Mouse (Mus musculus) regulatory T cell (primary cell): ENCODE measurements at regions not wholly inside any gene's neighbourhood (a gene's known extent, or its start where the extent isn't known, plus 50 kb on each side); places are given as distances from the start of the nearest gene placed in this dataset.

Experiments
- in situ Hi-C: fragments of 300-600 bp; cut with MboI, MseI; formaldehyde crosslinking; loops from one replicate; pipeline ENCODE4 v1.15.1; 2025; ENCODE audit warnings: high pct_unique_total_duplicates

DNA sequence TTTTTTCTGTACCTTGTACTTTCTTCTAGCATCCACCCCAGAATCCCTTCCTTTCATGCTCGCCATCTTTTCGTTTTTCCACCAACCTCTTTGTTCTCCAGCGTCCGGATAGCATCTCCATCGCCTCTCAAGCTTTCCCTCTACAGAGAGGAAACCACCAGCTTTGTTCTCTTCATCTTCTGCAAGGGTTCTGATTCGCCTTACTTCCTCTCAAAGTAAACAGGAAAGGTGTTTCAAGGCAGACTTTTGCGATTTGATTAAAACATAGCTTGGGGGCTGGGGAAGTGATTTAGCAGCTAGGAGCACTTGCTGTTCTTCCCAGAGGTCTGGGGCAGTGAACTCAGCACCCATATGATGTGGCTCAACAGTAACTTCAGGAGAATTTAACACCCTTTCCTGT lies 71.4 kb downstream of the Emp1 start:
- in situ Hi-C loops = no loop called here

GRCm38 (mm10) chr6:135436315-135436714 lies 74.0 kb downstream of the Emp1 start:
- in situ Hi-C loops = no loop called here

- in situ Hi-C loops = no loop called here
These were observed 75.9 kb downstream of the Emp1 start for GRCm38 (mm10) chr6:135438271-135438670.

- in situ Hi-C loops = loop anchor here (5.0 kb wide), 1 partner anchor 386 kb away; no protein-coding TSS in a partner anchor
These were observed 79.0 kb downstream of the Emp1 start for GRCm38 (mm10) chr6:135441126-135441871.

- in situ Hi-C loops = loop anchor here (5.0 kb wide), 1 partner anchor 383 kb away; no protein-coding TSS in a partner anchor
These were observed 82.3 kb downstream of the Emp1 start for GRCm38 (mm10) chr6:135444661-135445060.

- in situ Hi-C loops = no loop called here
These were observed 82.7 kb downstream of the Emp1 start for GRCm38 (mm10) chr6:135445070-135445469.

- in situ Hi-C loops = no loop called here
These were observed 85.5 kb downstream of the Emp1 start for GRCm38 (mm10) chr6:135447801-135448200.

GRCm38 (mm10) chr6:135449228-135449627 lies 86.9 kb downstream of the Emp1 start:
- in situ Hi-C loops = no loop called here

DNA sequence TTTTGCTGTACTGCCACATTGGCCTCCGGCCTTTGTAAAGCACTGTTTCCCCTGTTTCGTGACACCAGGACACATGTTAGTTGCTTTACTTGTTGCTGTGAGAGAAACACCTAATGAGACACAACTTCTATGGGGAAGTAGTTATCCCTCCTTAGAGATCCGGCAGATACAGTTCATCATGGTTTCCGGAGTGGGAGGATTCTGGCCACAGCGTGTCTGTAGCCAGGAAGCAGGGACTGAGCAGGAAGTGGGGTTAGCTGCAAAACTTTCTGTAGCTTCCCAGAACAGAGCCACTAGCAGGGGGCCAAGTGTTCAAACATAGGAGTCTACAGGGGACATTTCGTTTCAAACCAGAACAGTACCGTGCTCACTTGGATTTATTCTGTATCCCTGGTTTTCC lies 88.2 kb downstream of the Emp1 start:
- in situ Hi-C loops = no loop called here

- in situ Hi-C loops = no loop called here
These were observed 88.9 kb downstream of the Emp1 start for GRCm38 (mm10) chr6:135451165-135451797.

GRCm38 (mm10) chr6:135453041-135453440 lies 90.7 kb downstream of the Emp1 start:
- in situ Hi-C loops = no loop called here

DNA sequence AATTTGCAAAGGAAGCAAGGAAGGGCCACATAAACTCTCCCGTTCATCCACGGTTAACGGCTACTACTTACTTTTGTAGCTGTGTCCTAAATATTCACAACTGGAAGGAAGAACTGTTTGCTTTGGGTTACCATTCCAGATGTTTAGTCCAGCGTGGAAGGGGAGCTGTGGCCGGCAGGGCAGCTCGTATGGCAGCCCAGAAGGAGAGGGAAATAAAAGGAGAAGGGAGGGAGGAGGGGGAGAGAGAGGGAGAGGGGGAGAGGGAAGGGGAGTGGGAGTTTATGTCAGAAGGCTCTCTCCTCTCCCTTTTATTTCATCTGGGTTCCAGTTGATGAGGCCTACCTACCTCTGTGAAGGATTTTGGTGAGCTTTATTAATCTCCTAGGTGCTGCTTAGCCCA lies 110.2 kb downstream of the Emp1 start:
- in situ Hi-C loops = no loop called here

DNA sequence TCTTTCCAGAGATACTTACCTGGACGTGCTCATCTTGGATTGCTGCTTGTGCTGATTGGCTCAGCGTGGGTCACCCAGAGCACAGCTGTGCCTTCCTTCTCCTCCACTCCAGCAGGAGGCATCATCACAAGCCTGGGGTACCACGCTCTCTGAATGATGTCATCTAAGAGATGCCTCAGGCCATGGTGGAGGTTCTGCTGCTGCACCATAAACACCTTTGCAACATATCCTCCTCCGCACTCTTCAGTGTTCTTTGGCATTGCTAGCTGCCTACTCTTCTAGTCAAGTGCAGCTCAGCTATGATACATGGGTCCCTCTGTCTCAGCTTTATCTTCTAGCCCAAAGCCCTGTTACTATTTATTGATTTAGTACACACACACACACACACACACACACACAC lies 110.8 kb downstream of the Emp1 start:
- in situ Hi-C loops = no loop called here

DNA sequence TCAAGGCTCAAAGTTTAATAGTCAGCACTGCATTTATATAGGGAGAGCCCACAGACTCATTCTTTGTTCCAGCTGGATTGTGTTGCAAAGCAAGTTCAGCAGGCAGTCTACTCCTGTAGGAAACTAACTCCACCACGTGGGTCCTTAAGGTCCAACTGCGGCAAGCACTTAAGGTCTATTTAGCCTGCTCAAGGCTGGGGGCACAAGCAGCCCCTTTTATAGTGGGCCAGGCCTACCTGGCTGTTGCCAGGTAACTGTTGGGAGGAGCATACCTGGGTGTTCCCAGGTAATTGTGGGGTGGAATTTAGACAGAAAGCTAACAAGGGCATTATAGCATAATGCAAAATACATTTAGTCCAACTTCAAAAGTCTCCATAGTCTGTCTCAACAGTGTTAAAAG lies 126.5 kb downstream of the Emp1 start:
- in situ Hi-C loops = no loop called here

GRCm38 (mm10) chr6:135493983-135494382 lies 131.6 kb downstream of the Emp1 start:
- in situ Hi-C loops = loop anchor here (10.0 kb wide), 1 partner anchor 1411 kb away; no protein-coding TSS in a partner anchor

DNA sequence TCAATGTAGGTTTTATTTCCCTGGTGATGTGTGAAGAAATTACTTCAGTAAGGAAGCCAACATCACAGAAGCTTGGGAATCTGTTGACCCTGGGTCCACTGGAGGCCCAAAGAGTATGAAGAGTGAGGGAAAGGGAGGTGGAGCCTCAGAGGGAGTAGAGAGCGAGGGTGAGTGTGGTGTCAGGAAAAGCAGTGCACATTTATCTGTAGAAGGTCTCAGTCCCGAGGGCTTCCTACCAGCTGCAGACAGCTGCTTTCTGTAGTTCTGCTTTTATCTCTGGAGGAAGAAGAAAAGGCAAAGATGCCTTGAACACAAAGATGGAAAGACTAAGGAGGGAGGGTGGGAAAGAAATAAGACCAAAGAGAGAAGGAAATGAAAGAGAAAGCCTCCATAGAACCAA lies 133.5 kb downstream of the Emp1 start:
- in situ Hi-C loops = loop anchor here (10.0 kb wide), 1 partner anchor 1409 kb away; no protein-coding TSS in a partner anchor

DNA sequence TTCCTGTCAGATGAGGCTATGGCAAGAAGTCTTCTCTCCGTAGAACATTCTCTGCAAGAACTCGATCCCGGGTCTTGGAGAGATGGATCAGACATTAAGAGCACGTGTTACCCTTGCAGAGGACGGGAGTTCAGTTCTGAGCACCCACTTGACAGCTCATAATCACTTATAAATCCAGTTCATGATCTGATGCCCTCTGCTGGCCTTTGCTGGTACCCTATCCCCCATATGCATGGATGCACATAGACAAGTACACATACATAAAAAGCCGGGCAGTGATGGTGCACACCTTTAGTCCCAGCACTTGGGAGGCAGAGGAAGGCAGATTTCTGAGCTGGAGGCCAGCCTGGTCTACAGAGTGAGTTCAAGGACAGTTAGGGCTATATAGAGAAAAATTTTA lies 136.2 kb downstream of the Emp1 start:
- in situ Hi-C loops = loop anchor here (10.0 kb wide), 1 partner anchor 1406 kb away; no protein-coding TSS in a partner anchor

DNA sequence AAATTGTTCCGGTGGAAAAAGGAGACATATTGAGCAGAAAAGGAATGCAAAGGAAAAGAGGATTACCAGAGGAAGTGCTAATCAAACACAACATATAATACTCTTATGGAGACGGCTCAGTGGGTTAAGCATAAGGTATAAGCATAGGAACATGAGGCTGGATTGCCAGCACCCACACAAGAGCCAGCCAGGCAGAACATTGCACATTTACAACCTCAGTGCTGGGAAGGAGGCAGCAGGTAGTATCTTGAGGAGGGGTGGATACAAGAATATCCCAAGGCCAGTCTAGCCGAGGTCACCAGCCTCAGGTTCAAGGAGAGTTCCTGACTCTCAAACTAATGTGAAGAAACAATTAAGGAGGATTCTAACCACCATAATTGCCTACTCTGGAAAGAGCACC lies 138.0 kb downstream of the Emp1 start:
- in situ Hi-C loops = no loop called here

DNA sequence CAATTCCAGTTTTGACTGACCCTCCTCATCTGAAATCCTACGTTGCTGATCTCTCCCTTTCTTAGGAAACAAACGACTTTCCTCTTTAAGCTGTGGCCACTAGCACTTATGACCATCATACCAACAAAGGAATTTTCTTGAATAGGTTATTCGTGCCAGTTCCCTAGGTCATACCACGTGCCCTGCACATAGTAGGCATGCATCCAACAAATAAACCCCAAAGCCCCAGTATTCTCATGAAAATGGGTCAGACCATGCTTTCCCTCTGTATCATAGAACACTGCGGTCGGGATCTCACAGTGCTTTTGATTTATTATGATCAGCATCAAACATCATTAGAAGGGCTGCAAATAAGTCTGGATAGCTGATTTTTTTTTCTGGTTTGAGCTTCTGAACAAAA lies 139.4 kb downstream of the Emp1 start:
- in situ Hi-C loops = no loop called here

- in situ Hi-C loops = no loop called here
These were observed 140.1 kb downstream of the Emp1 start for GRCm38 (mm10) chr6:135502405-135502804.

DNA sequence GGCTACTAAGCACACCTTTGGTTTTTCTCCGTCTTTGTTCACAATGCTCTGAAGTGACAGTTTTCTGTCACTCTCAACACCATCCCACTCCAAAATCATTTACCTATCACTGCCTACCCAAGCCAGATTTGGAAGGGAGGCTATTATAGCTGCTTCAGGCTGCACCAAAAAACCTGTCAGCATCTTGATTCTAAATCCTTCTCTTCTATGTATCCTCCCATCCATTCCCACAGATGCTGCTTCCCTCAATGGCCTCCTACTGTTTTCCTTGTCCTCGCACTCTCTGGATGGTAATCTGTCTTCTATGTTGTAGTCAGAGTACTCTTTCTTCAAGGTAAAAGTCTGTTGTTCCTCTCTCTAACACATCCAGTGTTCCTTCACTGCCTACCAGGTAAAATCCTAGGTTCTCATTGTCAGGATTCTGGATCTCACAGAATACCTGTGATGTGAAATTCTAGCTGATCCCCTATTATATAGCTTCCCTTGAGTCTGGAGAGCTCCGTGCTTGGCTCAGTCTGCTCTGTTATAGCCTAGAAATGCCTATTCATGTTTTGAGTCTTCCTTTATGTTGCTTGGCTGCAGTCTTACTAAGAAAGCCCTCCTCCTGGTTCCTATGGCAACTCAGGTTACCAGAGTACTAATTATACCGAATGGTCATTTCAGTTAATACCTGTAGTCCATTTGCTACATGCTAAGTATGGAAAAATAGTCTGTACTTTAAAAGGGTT lies 156.5 kb downstream of the Emp1 start:
- in situ Hi-C loops = no loop called here

DNA sequence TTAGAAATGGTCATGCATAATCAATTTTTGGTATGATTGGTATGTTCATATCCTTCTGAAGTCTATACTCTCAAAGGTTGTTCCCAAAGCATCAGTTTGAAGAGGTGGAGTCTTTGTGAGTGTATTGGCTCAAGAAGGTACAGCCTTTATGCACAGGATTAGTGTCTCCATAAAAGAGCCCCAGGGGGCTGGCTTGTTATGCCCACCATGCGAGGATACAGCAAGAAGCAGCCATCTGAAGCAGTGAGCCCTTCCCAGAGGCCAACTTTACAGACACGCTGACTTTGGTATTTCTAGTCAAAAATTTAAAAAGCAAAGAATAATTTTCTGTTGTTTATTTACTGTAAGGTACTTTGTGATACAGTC lies 157.1 kb downstream of the Emp1 start:
- in situ Hi-C loops = no loop called here

DNA sequence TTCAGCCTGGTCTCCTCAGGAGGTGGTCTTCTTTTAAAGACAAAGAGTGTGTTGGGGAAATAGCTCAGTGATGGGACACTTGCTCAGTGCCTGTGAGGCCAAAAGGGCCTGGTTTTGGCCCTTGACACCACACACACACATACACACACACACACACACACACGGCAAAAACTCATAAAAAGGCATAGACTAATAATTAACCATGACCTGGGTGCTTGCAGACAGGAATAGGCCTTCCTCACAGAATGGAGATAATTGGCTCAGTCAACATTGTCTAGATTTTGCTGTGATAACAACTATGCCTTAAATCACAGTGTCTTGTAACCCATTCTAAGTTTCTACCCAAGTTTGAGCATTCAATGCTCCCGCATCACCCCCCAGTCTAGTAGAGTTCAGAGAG lies 158.5 kb downstream of the Emp1 start:
- in situ Hi-C loops = no loop called here
